Mouse (Mus musculus): Measurements from ENCODE around the gene Ppia. TPM values are rescaled to one million over a fixed set of nuclear protein-coding genes. Genes with fewer than 3 reads are reported as not detected.
"Not testable (repeated sequence)": the region's sequence is repeated elsewhere in the genome, so short reads cannot be mapped to it uniquely, and the experiment has no call there.

Gene Ppia
- polyA plus RNA-seq, 1 experiment from 2014 or later: 2,332 TPM

- Histone ChIP-seq H3K4me1 (ENCODE audit: insufficient read depth) (peaks cover 23% of the 10 kb centered on the region), H3K9ac (replicated peaks) (peak overlapping the region; percentile 94), H3K27ac (ENCODE audit: low read depth) (peak overlapping the region; percentile 99), H3K9me3 (ENCODE audit: low read length) (peaks cover 4% of the 10 kb centered on the region), H3K27me3 (ENCODE audit: insufficient read depth, low read length) (no peaks in the 10 kb centered on the region), H3K4me3 (ENCODE audit: low read depth, low read length) (peak overlapping the region; percentile 92), H3K4me2 (ENCODE audit: low read depth, low read length) (peak overlapping the region; percentile 97), H3K36me3 (replicated peaks; ENCODE audit: insufficient read depth, low read length) (peaks cover 35% of the 10 kb centered on the region)
- no peak for ATAC-seq
- WGBS (ENCODE audit: insufficient replicate concordance): 29% methylated on average over 2 of the region's 2 CpGs
- DNase-seq: no peak
- no peak for TF ChIP-seq EP300 (IDR thresholded peaks at IDR 0.05; ENCODE audit: low read depth)
- no peak for TF ChIP-seq CTCF (IDR thresholded peaks at IDR 0.05; ENCODE audit: low read depth)
Observed at GRCm38 (mm10) chr11:6417069-6417468, 1.8 kb downstream of the Ppia start.

DNA sequence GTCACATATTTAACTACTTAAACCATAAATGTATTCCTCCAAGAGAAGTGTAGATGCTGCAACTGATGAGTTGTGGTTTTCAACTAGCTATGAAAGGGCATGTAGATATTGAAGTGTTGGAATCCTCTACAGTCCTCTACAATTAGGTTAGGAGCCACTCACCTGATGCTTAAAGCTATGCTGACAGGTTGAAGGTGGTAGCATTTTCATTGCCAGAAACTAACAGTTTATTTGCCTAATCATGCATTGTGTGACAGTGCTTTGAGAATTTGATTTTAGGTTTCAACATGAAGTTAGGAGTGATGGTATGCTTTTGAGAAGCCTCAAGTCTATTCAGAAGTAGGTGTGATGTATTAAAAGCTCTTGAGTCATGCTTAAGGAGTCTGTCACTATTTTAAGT is 2.2 kb downstream of the Ppia start:
- DNase-seq (no peak), ATAC-seq (no peak)
- H3K27ac ChIP-seq (ENCODE audit: low read depth): peak overlapping the region; percentile 99; the same call in 1 of the 2 replicates
- H3K36me3 ChIP-seq (replicated peaks; ENCODE audit: insufficient read depth, low read length): peaks cover 37% of the 10 kb centered on the region
- peaks cover 23% of the 10 kb centered on the region for H3K4me1 ChIP-seq (ENCODE audit: insufficient read depth)
- H3K27me3 ChIP-seq (ENCODE audit: insufficient read depth, low read length): no peaks in the 10 kb centered on the region
- no peak for TF ChIP-seq CTCF (IDR thresholded peaks at IDR 0.05; ENCODE audit: low read depth)
- TF ChIP-seq EP300 (IDR thresholded peaks at IDR 0.05; ENCODE audit: low read depth): no peak
- peaks cover 4% of the 10 kb centered on the region for H3K9me3 ChIP-seq (ENCODE audit: low read length)
- H3K4me3 ChIP-seq (ENCODE audit: low read depth, low read length): peak overlapping the region; percentile 92
- peak overlapping the region; percentile 97 for H3K4me2 ChIP-seq (ENCODE audit: low read depth, low read length)
- H3K9ac ChIP-seq (replicated peaks): peak overlapping the region; percentile 94

GRCm38 (mm10) chr11:6418751-6419150 is 3.5 kb downstream of the Ppia start:
- H3K36me3 ChIP-seq (replicated peaks; ENCODE audit: insufficient read depth, low read length): peaks cover 46% of the 10 kb centered on the region
- peaks cover 23% of the 10 kb centered on the region for H3K4me1 ChIP-seq (ENCODE audit: insufficient read depth)
- no peak overlapping the region for H3K9ac ChIP-seq (replicated peaks)
- H3K9me3 ChIP-seq (ENCODE audit: low read length): no peaks in the 10 kb centered on the region
- WGBS (ENCODE audit: insufficient replicate concordance): 78% methylated on average over 5 of the region's 5 CpGs
- no peak overlapping the region for H3K27ac ChIP-seq (ENCODE audit: low read depth)
- no peaks in the 10 kb centered on the region for H3K27me3 ChIP-seq (ENCODE audit: insufficient read depth, low read length)
- ATAC-seq: no peak
- H3K4me3 ChIP-seq (ENCODE audit: low read depth, low read length): no peak overlapping the region
- no peak for DNase-seq
- no peak for TF ChIP-seq CTCF (IDR thresholded peaks at IDR 0.05; ENCODE audit: low read depth)
- TF ChIP-seq EP300 (IDR thresholded peaks at IDR 0.05; ENCODE audit: low read depth): no peak
- no peak overlapping the region for H3K4me2 ChIP-seq (ENCODE audit: low read depth, low read length)

GRCm38 (mm10) chr11:6419156-6419555 is 3.9 kb downstream of the Ppia start:
- not testable (repeated sequence) for H3K9ac ChIP-seq (replicated peaks); H3K9me3 ChIP-seq (ENCODE audit: low read length); H3K27me3 ChIP-seq (ENCODE audit: insufficient read depth, low read length); H3K4me3 ChIP-seq (ENCODE audit: low read depth, low read length); H3K27ac ChIP-seq (ENCODE audit: low read depth); ATAC-seq; H3K4me2 ChIP-seq (ENCODE audit: low read depth, low read length); DNase-seq
- WGBS (ENCODE audit: insufficient replicate concordance): 65% methylated on average over 4 of the region's 4 CpGs
- H3K4me1 ChIP-seq (ENCODE audit: insufficient read depth): peaks cover 23% of the 10 kb centered on the region
- H3K36me3 ChIP-seq (replicated peaks; ENCODE audit: insufficient read depth, low read length): peaks cover 49% of the 10 kb centered on the region

GRCm38 (mm10) chr11:6420283-6420703 is 5.0 kb downstream of the Ppia start:
- H3K27me3 ChIP-seq (ENCODE audit: insufficient read depth, low read length): no peaks in the 10 kb centered on the region
- DNase-seq: no peak
- H3K36me3 ChIP-seq (replicated peaks; ENCODE audit: insufficient read depth, low read length): peaks cover 56% of the 10 kb centered on the region
- no peak overlapping the region for H3K9ac ChIP-seq (replicated peaks)
- H3K27ac ChIP-seq (ENCODE audit: low read depth): peak overlapping the region; percentile 49; the same call in 1 of the 2 replicates
- no peak overlapping the region for H3K4me3 ChIP-seq (ENCODE audit: low read depth, low read length)
- no peak overlapping the region for H3K4me2 ChIP-seq (ENCODE audit: low read depth, low read length)
- peaks cover 13% of the 10 kb centered on the region for H3K4me1 ChIP-seq (ENCODE audit: insufficient read depth)
- H3K9me3 ChIP-seq (ENCODE audit: low read length): no peaks in the 10 kb centered on the region
- no peak for TF ChIP-seq EP300 (IDR thresholded peaks at IDR 0.05; ENCODE audit: low read depth)
- TF ChIP-seq CTCF (IDR thresholded peaks at IDR 0.05; ENCODE audit: low read depth): no peak
- WGBS (ENCODE audit: insufficient replicate concordance): 31% methylated on average over 1 of the region's 1 CpGs
- no peak for ATAC-seq

GRCm38 (mm10) chr11:6420722-6421350 is 5.6 kb downstream of the Ppia start:
- no peak for ATAC-seq
- WGBS (ENCODE audit: insufficient replicate concordance): 78% methylated on average over 2 of the region's 2 CpGs
- Histone ChIP-seq H3K9ac (replicated peaks) (no peak overlapping the region), H3K4me1 (ENCODE audit: insufficient read depth) (peaks cover 13% of the 10 kb centered on the region), H3K27me3 (ENCODE audit: insufficient read depth, low read length) (no peaks in the 10 kb centered on the region), H3K4me3 (ENCODE audit: low read depth, low read length) (no peak overlapping the region), H3K4me2 (ENCODE audit: low read depth, low read length) (no peak overlapping the region), H3K36me3 (replicated peaks; ENCODE audit: insufficient read depth, low read length) (peaks cover 60% of the 10 kb centered on the region), H3K9me3 (ENCODE audit: low read length) (no peaks in the 10 kb centered on the region), H3K27ac (ENCODE audit: low read depth) (0 out of 2 replicates have a peak overlapping the region, but pooled peaks have one; percentile 29)
- TF ChIP-seq CTCF (IDR thresholded peaks at IDR 0.05; ENCODE audit: low read depth) (no peak), EP300 (IDR thresholded peaks at IDR 0.05; ENCODE audit: low read depth) (no peak)
- no peak for DNase-seq

Measured in liver, postnatal 0 days (tissue).